Mouse (Mus musculus) heart, adult 2 months (tissue): ENCODE measurements around the gene Cspg5.

Experiments
- CTCF ChIP-seq: fragments of 200-600 bp; IDR thresholded peaks from 2 replicates; pipeline ENCODE4 v1.8.1; 2022; ENCODE audit warnings: antibody characterized with exemption, mild to moderate bottlenecking, moderate library complexity
- EP300 ChIP-seq: fragments of 200-500 bp; IDR thresholded peaks from 2 replicates; pipeline ENCODE4 v1.6.1; 2011; ENCODE audit warnings: low read depth, low read length, control low read depth; ENCODE audit not compliant: insufficient read depth
- POLR2A ChIP-seq: fragments of 200-500 bp; IDR thresholded peaks from 2 replicates; pipeline ENCODE4 v1.6.1; 2011; ENCODE audit warnings: mild to moderate bottlenecking, low read depth, low read length, control low read depth; ENCODE audit not compliant: insufficient read depth

DNA sequence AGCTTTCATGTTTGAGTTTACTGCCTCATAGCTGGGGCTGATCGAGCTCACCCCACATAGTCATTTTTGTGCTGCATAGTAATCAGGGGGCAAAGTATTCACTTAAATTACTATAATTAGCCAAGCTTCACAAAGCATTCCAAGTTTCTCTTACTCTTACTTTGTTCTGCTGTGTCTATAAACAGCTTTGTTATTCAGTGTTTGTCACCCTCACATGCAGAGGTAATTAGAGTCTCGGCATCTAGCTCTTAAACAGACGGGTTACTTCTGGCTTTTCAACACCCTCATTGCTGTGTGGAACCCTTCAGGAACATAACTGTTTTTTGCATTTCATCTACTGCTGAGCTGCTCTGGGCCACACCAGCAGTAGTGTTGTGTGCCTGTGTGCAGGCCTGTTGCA is 34.6 kb upstream of the Cspg5 start:
- no peak for TF ChIP-seq CTCF
- TF ChIP-seq POLR2A: no peak
- no peak for TF ChIP-seq EP300
